Mouse (Mus musculus): ENCODE results near the gene Ncoa3. TPM values are rescaled to one million over a fixed set of nuclear protein-coding genes. Genes with fewer than 3 reads are reported as not detected.
"Not testable (repeated sequence)": the region's sequence is repeated elsewhere in the genome, so short reads cannot be mapped to it uniquely, and the experiment has no call there.

Gene Ncoa3
- total RNA-seq (2017), result 73.0 to 105 TPM (median 76.8 TPM) in 3 replicates

- ATAC-seq (replicated peaks; ENCODE audit: insufficient number of reproducible peaks, low FRiP score, low TSS enrichment, poor library complexity, severe bottlenecking), result peak; percentile 77
Observed at GRCm38 (mm10) chr2:165992270-165993172, at the start of gene Ncoa3. Gene Ncoa3 (plus strand): TSS chr2:165992636.

DNA sequence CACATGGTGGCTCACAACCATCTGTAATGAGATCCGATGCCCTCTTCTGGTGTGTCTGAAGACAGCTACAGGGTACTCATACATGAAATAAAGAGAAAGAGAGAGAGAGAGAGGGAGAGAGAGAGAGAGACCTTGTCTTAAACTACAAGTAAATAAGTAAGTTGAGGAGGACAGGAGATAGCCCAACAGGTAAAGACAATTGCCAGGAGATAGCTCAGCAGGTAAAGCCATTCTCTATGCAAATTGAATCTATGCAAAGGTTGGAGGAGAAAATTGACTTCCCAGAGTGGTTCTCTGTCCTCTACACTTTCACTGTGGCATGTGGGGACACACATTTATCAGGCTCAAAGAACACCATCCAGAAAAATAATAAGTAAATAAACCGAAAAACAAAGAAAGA lies 49.3 kb upstream of the Ncoa3 start:
- ATAC-seq (replicated peaks; ENCODE audit: insufficient number of reproducible peaks, low FRiP score, low TSS enrichment, poor library complexity, severe bottlenecking), result no peak

DNA sequence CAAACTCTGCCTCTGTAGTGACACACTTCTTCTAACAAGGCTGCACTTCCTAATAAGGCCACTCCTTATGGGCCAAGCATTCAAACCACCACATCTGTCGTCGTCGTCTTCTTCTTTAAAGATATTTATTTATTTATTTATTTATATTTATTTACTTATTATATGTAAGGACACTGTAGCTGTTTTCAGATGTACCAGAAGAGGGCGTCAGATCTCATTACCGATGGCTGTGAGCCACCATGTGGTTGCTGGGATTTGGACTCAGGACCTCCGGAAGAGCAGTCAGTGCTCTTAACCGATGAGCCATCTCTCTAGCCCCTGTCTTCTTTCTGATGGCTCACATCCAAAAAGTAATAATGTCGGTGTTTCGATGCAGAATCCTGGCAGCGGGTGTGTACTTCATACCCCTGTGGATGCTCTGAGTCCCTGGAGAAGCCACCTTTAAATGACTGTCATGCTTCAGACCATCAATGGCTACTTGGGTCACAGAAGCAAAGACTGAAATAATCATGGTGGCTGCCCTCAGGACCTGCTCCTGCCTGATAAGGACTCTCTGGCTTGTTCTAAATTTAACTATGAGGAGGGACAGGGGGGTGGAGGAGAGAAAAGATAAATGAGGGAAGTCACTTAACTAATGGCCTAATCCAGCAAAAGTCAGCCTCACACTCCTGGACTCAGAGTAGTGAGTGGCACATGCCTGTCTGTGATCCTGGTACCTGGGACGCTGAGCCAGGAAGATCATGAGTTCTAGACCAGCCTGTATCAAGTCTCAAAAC lies 47.7 kb upstream of the Ncoa3 start:
- no peak for ATAC-seq (replicated peaks; ENCODE audit: insufficient number of reproducible peaks, low FRiP score, low TSS enrichment, poor library complexity, severe bottlenecking)

GRCm38 (mm10) chr2:165946046-165946564 lies 46.3 kb upstream of the Ncoa3 start:
- ATAC-seq (replicated peaks; ENCODE audit: insufficient number of reproducible peaks, low FRiP score, low TSS enrichment, poor library complexity, severe bottlenecking), result peak; percentile 82

DNA sequence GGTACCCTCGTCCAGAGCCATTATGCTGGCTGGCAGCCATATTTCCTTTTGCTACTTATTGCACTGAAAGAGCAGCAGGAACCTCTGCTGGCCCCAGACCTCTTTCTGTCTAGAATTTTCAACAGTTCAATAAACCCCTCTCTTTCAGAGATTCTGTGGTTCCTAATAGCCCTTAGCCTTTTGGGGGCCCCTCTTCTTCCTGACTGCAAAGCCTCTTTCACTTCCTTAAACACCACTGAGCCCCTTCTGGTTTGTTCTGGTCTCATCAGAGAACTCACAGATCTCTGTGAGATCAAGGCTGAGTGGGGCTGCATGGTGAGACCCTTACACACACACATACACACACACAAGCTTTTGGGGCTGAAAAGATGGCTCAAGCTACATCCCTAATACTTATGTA lies 44.4 kb upstream of the Ncoa3 start:
- peak; percentile 58 for ATAC-seq (replicated peaks; ENCODE audit: insufficient number of reproducible peaks, low FRiP score, low TSS enrichment, poor library complexity, severe bottlenecking)

- not testable (repeated sequence) for ATAC-seq (replicated peaks; ENCODE audit: insufficient number of reproducible peaks, low FRiP score, low TSS enrichment, poor library complexity, severe bottlenecking)
Observed at GRCm38 (mm10) chr2:165948785-165949184, 43.7 kb upstream of the Ncoa3 start.

GRCm38 (mm10) chr2:165949719-165950118 lies 42.7 kb upstream of the Ncoa3 start:
- no peak for ATAC-seq (replicated peaks; ENCODE audit: insufficient number of reproducible peaks, low FRiP score, low TSS enrichment, poor library complexity, severe bottlenecking)

DNA sequence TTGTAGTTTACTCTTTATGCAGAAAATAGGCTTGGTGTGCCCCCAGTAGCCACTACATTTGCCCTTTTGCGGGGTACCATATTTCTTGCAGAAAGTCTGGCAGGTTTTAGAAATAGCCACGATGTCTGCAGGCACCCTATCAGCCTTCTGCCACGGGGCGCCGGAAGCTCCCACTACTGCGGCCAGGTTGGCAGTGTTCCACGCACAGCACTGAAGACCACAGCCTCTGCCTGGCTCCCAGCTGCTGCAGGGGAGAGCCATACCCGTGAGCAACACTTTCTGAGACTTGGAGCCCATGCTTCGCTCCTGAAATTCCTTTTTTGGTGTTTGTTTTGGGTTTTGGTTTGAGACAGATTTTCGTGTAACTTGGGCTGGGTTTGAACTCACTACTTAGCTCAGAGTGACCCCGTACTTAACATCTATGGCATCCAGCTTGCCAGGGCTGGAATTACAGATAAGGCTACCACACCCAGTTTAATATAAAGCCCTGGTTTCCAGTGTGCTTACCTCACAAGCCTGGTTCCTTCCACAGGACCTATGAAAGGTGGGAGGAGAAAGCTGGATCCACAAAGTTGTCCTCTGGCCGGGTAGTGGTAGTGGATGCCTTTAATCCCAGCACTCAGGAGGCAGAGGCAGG lies 40.9 kb upstream of the Ncoa3 start:
- no peak for ATAC-seq (replicated peaks; ENCODE audit: insufficient number of reproducible peaks, low FRiP score, low TSS enrichment, poor library complexity, severe bottlenecking)

DNA sequence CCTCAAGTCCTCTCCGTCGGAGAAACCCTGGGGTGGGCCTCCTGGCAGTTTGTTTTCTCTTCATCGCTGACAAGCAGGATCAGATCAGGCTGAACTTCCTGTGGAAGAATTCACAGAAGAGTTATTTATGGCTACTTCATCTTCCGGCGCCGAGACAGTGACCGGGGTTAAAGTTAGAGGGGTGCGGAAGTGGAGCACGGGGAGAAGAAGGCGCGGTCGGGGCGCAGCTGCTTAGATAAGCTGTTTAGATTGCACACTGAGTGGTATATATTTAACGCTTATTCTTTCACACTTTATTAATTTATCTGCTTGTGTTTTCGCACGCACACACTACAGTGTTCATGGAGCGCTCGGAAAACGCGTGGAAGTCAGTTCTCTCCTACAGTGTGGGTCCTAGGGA lies 37.6 kb upstream of the Ncoa3 start:
- peak; percentile 82 for ATAC-seq (replicated peaks; ENCODE audit: insufficient number of reproducible peaks, low FRiP score, low TSS enrichment, poor library complexity, severe bottlenecking)

GRCm38 (mm10) chr2:165955386-165955785 lies 37.0 kb upstream of the Ncoa3 start:
- no peak for ATAC-seq (replicated peaks; ENCODE audit: insufficient number of reproducible peaks, low FRiP score, low TSS enrichment, poor library complexity, severe bottlenecking)

GRCm38 (mm10) chr2:165956096-165956740 lies 36.2 kb upstream of the Ncoa3 start:
- ATAC-seq (replicated peaks; ENCODE audit: insufficient number of reproducible peaks, low FRiP score, low TSS enrichment, poor library complexity, severe bottlenecking), result no peak

DNA sequence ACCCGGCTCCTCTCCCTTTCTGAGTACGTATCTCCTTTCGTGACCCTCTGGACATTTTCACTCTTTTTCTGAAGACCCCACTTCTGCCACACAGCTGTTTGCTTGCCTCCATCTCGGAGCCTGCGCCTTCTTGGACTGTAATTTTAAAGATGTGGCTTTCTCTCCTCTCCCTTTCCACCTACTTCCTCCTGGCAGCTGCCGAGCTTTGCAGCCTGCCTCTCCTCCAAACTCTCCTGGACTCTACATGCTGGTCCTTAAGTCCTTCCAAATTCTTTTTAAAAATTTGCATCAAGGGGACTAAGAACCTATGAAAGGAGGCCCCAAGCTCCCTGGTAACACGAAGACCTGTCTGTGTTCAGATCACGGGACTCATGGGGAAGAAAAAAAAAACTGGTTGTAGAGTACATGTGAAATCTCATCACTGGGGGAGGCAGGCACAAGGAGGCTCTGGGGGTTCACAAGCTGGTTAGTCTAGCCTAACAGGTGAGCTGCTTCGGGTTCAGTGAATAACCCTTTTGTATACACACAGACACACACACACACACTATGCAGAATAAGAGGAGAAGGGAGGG lies 35.1 kb upstream of the Ncoa3 start:
- ATAC-seq (replicated peaks; ENCODE audit: insufficient number of reproducible peaks, low FRiP score, low TSS enrichment, poor library complexity, severe bottlenecking), result no peak

DNA sequence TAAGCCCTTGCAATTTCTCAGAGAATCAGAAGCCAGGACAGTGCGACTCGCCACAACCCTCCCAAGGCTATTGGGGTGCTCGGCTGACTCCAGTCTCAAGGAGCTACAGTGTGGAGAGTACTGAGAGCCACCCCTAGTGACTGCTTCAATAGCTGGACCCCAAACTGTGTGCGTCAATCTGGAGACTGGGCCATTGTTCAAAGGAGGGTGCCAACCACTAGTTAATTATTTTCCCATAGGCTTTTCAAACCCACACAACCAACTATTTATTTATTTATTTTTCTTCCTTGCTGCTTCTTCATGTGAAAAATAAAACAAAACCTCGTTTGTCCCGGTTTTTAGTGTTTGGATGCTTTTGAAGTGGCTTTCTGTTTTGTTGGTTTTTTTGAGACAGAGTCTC lies 33.9 kb upstream of the Ncoa3 start:
- ATAC-seq (replicated peaks; ENCODE audit: insufficient number of reproducible peaks, low FRiP score, low TSS enrichment, poor library complexity, severe bottlenecking), result no peak

GRCm38 (mm10) chr2:165960695-165961094 lies 31.7 kb upstream of the Ncoa3 start:
- ATAC-seq (replicated peaks; ENCODE audit: insufficient number of reproducible peaks, low FRiP score, low TSS enrichment, poor library complexity, severe bottlenecking), result no peak

DNA sequence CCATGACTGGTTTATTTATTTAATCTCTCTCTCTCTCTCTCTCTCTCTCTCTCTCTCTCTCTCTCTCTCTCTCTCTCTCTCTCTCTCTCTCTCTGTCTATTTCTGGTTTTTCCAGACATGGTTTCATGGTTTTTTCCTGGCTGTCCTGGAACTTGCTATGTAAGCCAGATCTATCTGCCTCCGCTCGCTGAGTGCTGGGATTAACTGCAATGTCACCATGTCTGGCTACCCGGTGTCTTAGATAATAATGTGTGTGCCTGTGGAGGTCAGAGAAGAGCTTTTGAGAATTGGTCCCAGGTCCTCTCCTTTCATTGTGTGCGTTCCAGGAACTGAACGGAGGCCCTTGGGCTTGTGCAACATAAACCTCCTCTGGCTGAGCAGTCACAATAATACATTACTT lies 29.6 kb upstream of the Ncoa3 start:
- ATAC-seq (replicated peaks; ENCODE audit: insufficient number of reproducible peaks, low FRiP score, low TSS enrichment, poor library complexity, severe bottlenecking), result no peak

DNA sequence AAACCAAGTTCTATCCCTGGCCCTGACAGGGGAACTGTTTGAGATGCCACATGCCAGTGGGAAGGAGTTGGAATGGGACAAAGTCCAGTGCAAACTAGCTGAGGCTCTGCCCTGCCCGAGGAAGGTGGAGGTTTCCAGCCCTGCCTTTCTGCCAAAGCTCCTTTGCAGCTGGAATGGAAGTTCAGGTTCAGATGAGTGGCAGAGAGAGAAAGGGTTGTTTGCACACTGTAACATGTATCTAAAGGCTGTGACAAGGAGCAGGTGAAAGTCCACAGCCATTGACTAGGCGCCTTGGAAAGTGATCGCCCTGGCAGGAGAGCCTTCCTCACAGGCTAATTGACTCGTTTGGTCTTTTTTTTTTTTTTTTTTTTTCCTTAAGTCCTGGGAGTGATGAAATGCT lies 28.3 kb upstream of the Ncoa3 start:
- ATAC-seq (replicated peaks; ENCODE audit: insufficient number of reproducible peaks, low FRiP score, low TSS enrichment, poor library complexity, severe bottlenecking), result no peak

- no peak for ATAC-seq (replicated peaks; ENCODE audit: insufficient number of reproducible peaks, low FRiP score, low TSS enrichment, poor library complexity, severe bottlenecking)
Observed at GRCm38 (mm10) chr2:165967076-165967475, 25.4 kb upstream of the Ncoa3 start.

DNA sequence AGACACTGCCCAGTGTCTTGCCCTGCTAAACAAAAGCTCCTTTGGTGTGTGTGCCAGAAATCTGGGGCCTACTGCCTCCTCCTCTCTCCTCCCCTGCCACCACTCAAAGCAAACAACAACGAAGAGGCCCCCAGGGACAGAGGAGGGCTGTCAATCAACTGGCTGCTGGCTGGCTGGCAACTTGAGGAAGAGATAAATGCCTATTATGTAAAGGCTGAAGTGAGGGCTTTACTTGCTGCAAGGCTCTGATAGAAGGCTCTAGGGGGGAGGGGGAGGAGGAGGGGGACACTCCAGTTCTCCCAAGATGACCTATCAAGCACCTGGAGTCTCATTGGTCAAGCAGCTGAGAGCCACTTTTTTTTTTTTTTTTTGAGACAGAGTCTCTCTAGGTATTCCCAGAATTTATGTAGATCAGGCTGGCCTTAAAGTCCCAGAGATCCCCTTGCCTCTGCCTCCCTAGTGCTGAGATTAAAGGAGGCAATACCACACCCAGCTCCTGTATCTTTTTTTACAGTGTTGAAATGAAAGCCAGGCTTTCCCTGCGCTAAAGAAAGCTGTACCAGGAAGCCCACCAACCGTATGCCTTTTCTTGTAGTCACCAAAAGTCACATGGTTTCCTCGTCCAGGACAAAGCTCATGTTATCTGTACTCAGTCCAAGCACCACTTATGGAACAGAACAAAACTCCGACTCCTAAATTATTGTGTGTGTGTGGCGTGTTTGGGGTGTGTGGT lies 24.4 kb upstream of the Ncoa3 start:
- no peak for ATAC-seq (replicated peaks; ENCODE audit: insufficient number of reproducible peaks, low FRiP score, low TSS enrichment, poor library complexity, severe bottlenecking)
